Mouse (Mus musculus): Measurements from ENCODE around the gene Gm28051.
A peak's percentile ranks its signal among the peaks of the same experiment; 100 is the strongest.

Gene Gm28051

DNA sequence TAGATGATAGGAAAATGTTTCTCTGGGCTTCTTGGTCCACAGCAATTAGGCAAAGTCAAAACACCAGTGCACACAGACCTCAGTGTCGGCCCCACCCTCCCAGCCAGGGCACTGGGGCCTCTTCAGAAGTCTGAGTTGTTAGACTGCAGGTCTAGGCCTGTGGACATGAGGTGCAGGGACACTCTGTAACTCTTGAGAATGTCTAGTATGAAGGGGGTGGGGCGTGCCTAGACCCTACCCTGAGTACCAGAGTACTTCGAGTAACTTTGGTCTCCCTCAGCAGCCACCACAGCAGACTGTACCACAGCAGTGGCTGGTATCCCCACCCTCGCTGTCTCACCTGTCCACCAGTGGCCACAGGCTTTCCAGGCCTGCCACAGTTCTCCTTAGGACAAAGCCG lies 71.2 kb downstream of the Gm28051 start:
- no peak for DNase-seq (ENCODE audit: low read depth, low spot score)

DNA sequence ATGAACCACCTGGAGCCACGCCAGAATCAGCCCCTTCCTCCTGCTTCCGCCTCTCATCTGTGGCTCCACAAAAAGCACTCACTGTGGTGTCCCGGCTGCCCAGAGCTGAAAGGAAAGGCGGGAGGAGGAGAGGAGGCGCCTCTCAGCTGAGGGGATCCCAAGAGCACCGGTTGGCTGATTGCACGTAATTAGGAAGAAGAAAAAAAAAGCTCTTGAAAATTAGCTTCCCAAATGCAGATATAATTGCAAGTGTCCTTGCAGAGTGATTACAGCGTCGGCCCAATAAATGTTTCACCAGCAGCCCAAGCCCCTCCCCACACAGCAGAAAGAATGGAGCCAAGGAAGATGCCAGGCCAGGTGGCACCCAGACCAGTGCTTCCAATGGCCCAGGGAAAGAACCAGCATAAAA lies 72.0 kb downstream of the Gm28051 start:
- DNase-seq (ENCODE audit: low read depth, low spot score) = no peak

DNA sequence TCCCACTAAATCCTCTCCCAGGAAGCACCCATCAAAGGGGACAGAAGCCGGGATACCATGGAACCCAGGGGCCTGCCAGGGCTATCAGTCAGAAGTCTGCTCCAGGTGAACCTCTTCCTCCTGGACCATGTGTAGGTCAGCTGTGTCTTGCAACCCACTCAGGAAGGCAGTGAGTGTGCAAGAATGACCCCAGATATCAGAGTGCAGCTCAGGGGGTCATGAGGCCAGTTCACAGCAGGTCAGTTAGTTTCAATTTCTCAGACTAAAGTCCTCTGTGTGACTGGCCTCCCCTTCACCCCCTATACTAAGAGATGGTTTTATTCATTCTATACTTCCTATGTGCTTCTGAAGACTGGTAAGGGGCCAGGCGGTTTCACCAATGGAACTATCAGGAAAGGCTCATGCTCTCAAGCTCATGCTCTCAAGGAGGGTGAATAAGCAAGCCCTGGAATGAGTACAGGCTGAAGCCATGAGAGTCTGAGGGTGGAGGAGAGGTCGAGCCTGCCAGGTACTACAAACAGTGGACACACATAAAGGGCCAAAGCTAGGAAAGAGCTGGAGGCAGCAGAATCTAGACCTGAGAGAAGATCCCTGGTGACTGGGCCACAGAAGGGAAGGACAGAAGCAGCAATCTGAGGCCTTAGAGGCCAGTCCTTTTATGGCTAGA lies 72.7 kb downstream of the Gm28051 start:
- DNase-seq (ENCODE audit: low read depth, low spot score) = no peak

GRCm38 (mm10) chr12:102683979-102684378 lies 73.6 kb downstream of the Gm28051 start:
- no peak for DNase-seq (ENCODE audit: low read depth, low spot score)

GRCm38 (mm10) chr12:102683438-102683837 lies 74.1 kb downstream of the Gm28051 start:
- DNase-seq (ENCODE audit: low read depth, low spot score) = no peak

- DNase-seq (ENCODE audit: low read depth, low spot score) = no peak
Observed at GRCm38 (mm10) chr12:102682722-102683299, 74.8 kb downstream of the Gm28051 start.

GRCm38 (mm10) chr12:102682085-102682484 lies 75.5 kb downstream of the Gm28051 start:
- DNase-seq (ENCODE audit: low read depth, low spot score) = no peak

DNA sequence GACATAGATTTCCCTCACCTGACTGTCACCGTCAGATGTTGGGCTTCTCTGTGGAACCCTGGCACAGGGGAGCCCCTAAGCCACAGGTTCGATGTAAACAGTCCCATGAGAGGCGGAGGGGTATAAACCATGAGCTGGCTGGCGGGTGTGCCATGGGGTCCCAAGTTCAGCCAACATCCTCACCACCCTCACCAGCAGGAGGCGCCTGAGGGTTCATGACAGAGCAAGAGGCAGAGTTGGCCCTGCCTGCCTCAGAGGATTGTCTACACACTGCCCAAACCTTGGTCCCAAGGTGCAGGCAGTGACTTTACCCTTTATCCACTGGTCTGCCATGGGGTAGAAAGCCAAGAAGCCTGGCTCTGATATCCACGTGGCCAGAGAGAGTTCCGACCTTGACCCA lies 76.0 kb downstream of the Gm28051 start:
- DNase-seq (ENCODE audit: low read depth, low spot score) = peak; percentile 71

DNA sequence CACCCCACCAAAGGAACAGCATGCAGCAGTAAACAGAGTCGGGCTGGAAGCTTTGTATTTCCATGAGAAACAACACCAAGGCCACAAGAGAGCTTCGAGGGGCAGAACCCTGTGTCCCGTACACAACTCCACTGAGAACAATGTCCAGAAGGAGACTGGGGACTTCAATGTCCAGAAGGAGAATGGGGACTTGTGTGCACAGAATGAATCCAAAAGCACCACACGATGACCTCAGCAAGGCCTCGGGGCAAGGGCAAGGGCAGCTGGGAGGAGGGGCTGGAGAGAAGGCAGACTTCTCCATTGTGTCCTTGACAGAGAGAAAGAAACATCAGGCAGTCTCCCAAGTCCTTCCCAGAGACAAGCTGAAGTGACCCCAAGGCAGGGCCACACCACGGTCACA lies 78.7 kb downstream of the Gm28051 start:
- DNase-seq (ENCODE audit: low read depth, low spot score) = no peak

- no peak for DNase-seq (ENCODE audit: low read depth, low spot score)
Observed at GRCm38 (mm10) chr12:102677089-102677488, 80.5 kb downstream of the Gm28051 start.

- no peak for DNase-seq (ENCODE audit: low read depth, low spot score)
Observed at GRCm38 (mm10) chr12:102674556-102674955, 83.0 kb downstream of the Gm28051 start.

GRCm38 (mm10) chr12:102674123-102674522 lies 83.4 kb downstream of the Gm28051 start:
- no peak for DNase-seq (ENCODE audit: low read depth, low spot score)

DNA sequence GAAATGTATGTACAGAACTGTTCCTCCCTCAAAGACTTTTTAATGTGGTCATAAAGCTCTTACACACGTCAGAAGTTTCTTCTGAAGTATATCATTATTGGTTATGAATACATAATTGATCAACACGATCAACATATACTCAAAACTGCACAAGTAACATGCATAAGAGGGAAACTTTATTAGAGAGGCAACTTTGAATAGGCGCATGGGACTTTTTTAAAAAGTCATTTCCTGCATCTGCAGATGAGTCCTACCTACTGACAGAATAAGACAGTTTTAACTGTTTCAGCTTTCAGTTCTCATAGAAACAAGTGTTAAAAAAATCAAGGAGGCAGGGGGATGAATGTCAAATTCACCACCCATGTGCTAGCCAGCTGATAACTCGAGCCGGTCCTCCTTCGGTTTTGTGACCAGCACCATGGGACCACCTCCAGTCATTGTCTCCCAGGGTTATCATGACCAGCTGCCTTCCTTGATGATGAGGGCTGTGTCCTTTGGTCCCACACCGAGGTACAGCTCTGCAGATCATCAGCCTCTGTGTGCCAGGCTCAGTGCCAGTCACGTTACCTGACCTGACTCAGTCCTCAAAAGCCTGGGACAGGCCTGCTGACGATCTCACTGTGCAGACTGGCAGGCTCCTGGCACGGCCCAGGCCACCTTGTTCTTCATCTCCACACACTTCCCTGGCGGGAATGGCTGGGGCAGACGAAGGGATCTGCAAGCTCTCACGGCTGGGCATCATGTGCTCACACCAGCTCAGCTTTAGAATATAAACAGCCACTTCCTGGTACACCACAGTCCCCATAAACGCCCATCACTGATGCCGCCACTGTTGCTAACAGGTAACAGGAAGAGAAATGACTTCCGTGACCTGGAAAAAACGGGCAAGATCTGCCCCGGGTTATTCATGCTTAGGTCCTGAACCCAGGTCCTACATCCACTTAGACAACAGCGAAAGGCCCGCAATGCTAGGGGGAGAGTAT lies 84.4 kb downstream of the Gm28051 start:
- no peak for DNase-seq (ENCODE audit: low read depth, low spot score)

- no peak for DNase-seq (ENCODE audit: low read depth, low spot score)
Observed at GRCm38 (mm10) chr12:102672176-102672575, 85.4 kb downstream of the Gm28051 start.

- peak; percentile 52 for DNase-seq (ENCODE audit: low read depth, low spot score)
Observed at GRCm38 (mm10) chr12:102670848-102671247, 86.7 kb downstream of the Gm28051 start.

Data from R1 (cell line).